Mouse (Mus musculus) stomach, embryonic 14.5 days (tissue): Measurements from ENCODE around the gene Acp4. TPM values are rescaled to one million over a fixed set of nuclear protein-coding genes. Genes with fewer than 3 reads are reported as not detected.
A peak's percentile ranks its signal among the peaks of the same experiment; 100 is the strongest.
"Not testable (repeated sequence)": the region's sequence is repeated elsewhere in the genome, so short reads cannot be mapped to it uniquely, and the experiment has no call there.

Experiments
- ATAC-seq: fragments of 200-750 bp; cut with Nextera tagmentation; 2 replicates; pipeline ENCODE4 v1.8.0; 2017; ENCODE audit warnings: low read depth, moderate TSS enrichment; ENCODE audit not compliant: insufficient number of reproducible peaks, insufficient read depth, low FRiP score
- H3K27ac ChIP-seq: fragments of 300-500 bp; sonication (generic); 2 replicates; pipeline ENCODE4 v1.5.1; 2014; ENCODE audit warnings: mild to moderate bottlenecking, low read length, moderate library complexity, mixed read lengths
- H3K27me3 ChIP-seq: fragments of 300-500 bp; sonication (generic); 2 replicates; pipeline ENCODE4 v1.6.1; 2014; ENCODE audit warnings: low read length, control low read depth, mixed read lengths; ENCODE audit not compliant: control insufficient read depth, insufficient read depth
- H3K36me3 ChIP-seq: fragments of 300-500 bp; sonication (generic); 2 replicates; pipeline ENCODE4 v1.6.1; 2014; ENCODE audit warnings: mild to moderate bottlenecking, control low read depth, low read length, moderate library complexity, mixed read lengths; ENCODE audit not compliant: control insufficient read depth, insufficient read depth
- H3K4me1 ChIP-seq: fragments of 300-500 bp; sonication (generic); 2 replicates; pipeline ENCODE4 v1.6.1; 2014; ENCODE audit warnings: low read length, control low read depth, mixed read lengths; ENCODE audit not compliant: control insufficient read depth, insufficient read depth
- H3K4me2 ChIP-seq: fragments of 300-500 bp; sonication (generic); replicated peaks from 2 replicates; pipeline ENCODE4 v1.6.1; 2014; ENCODE audit warnings: low read depth, low read length, control low read depth
- H3K4me3 ChIP-seq: fragments of 300-500 bp; sonication (generic); 2 replicates; pipeline ENCODE4 v1.5.1; 2014; ENCODE audit warnings: low read depth, low read length, control low read depth
- H3K9ac ChIP-seq: fragments of 300-500 bp; sonication (generic); replicated peaks from 2 replicates; pipeline ENCODE4 v1.6.1; 2014; ENCODE audit warnings: low read depth, mild to moderate bottlenecking, control low read depth, low read length, moderate library complexity, mixed read lengths
- H3K9me3 ChIP-seq: fragments of 300-500 bp; sonication (generic); 2 replicates; pipeline ENCODE4 v1.6.1; 2016; ENCODE audit warnings: low read depth, low read length, control low read depth; ENCODE audit not compliant: control insufficient read depth
- WGBS: fragments of 180-500 bp; shearing (Covaris S2); extraction: QIAGEN DNeasy Blood & Tissue Kit; methylation state at CpG from one replicate; pipeline ENCODE4 v1.1.7; 2014; 5-methylcytosine and 5-hydroxymethylcytosine counted together
- polyA plus RNA-seq: library from polyadenylated mRNA; unstranded; fragments of >200 nt; fragmentation: Nextera tagmentation; extraction: Ambion mirVana; gene quantifications from 2 replicates; pipeline ENCODE4 v1.2.1, GENCODE M21; 2014

Acp4 gene
- polyA plus RNA-seq, 1 experiment from 2014 or later: not detected

- Histone ChIP-seq H3K9ac (no peak overlapping the region), H3K4me2 (no peak overlapping the region), H3K27ac (no peak overlapping the region), H3K27me3 (no peaks in the 10 kb centered on the region), H3K4me3 (no peak overlapping the region), H3K36me3 (no peaks in the 10 kb centered on the region), H3K4me1 (peaks cover 5% of the 10 kb centered on the region; the same call in 1 of the 2 replicates), H3K9me3 (no peaks in the 10 kb centered on the region)
- ATAC-seq: no peak
- WGBS: 68% methylated on average over 2 of the region's 2 CpGs
Measured at GRCm38 (mm10) chr7:44241163-44241562, 16.0 kb downstream of the Acp4 start.

- WGBS: 29% methylated on average over 1 of the region's 1 CpGs
- Histone ChIP-seq H3K4me3 (no peak overlapping the region), H3K27ac (no peak overlapping the region), H3K9me3 (no peaks in the 10 kb centered on the region), H3K9ac (no peak overlapping the region), H3K27me3 (no peaks in the 10 kb centered on the region), H3K36me3 (no peaks in the 10 kb centered on the region), H3K4me1 (peaks cover 5% of the 10 kb centered on the region; the same call in 1 of the 2 replicates), H3K4me2 (no peak overlapping the region)
- ATAC-seq: no peak
Measured at GRCm38 (mm10) chr7:44240712-44241111, 16.5 kb downstream of the Acp4 start.

- no peaks in the 10 kb centered on the region for H3K9me3 ChIP-seq
- no peaks in the 10 kb centered on the region for H3K4me1 ChIP-seq
- 46% methylated on average over 2 of the region's 2 CpGs for WGBS
- no peak overlapping the region for H3K4me2 ChIP-seq
- no peak overlapping the region for H3K27ac ChIP-seq
- no peaks in the 10 kb centered on the region for H3K27me3 ChIP-seq
- ATAC-seq: no peak
- no peak overlapping the region for H3K4me3 ChIP-seq
- H3K9ac ChIP-seq: no peak overlapping the region
- H3K36me3 ChIP-seq: no peaks in the 10 kb centered on the region
Measured at GRCm38 (mm10) chr7:44239913-44240312, 17.3 kb downstream of the Acp4 start.

GRCm38 (mm10) chr7:44235909-44236308 is 21.3 kb downstream of the Acp4 start, which contains the start of gene Gm36864:
Gene Gm36864 (plus strand): TSS chr7:44236177.
- 83% methylated on average over 3 of the region's 3 CpGs for WGBS
- Histone ChIP-seq H3K4me1 (no peaks in the 10 kb centered on the region), H3K36me3 (no peaks in the 10 kb centered on the region), H3K4me2 (no peak within 1 kb of the TSS), H3K4me3 (no peak within 1 kb of the TSS), H3K9ac (no peak within 1 kb of the TSS), H3K27ac (no peak within 1 kb of the TSS), H3K27me3 (no peaks in the 10 kb centered on the region), H3K9me3 (no peaks in the 10 kb centered on the region)
- no peak for ATAC-seq

- Histone ChIP-seq H3K4me2 (no peak within 1 kb of the TSS), H3K4me3 (no peak within 1 kb of the TSS), H3K4me1 (no peaks in the 10 kb centered on the region), H3K36me3 (no peaks in the 10 kb centered on the region), H3K27me3 (no peaks in the 10 kb centered on the region), H3K9ac (no peak within 1 kb of the TSS), H3K9me3 (no peaks in the 10 kb centered on the region), H3K27ac (no peak within 1 kb of the TSS)
- WGBS: 14% methylated on average over 1 of the region's 1 CpGs
- ATAC-seq: no peak
Measured at GRCm38 (mm10) chr7:44225076-44225475, 32.1 kb downstream of the Acp4 start, which contains the start of gene Klk1. Gene Klk1 (plus strand): TSS chr7:44225360.

GRCm38 (mm10) chr7:44222335-44222734 is 34.8 kb downstream of the Acp4 start:
- H3K4me1 ChIP-seq, H3K36me3 ChIP-seq, H3K4me2 ChIP-seq, H3K4me3 ChIP-seq, H3K27me3 ChIP-seq, H3K9ac ChIP-seq, H3K9me3 ChIP-seq, H3K27ac ChIP-seq, ATAC-seq: not testable (repeated sequence)
- 77% methylated on average over 6 of the region's 6 CpGs for WGBS

- H3K36me3 ChIP-seq, H3K4me1 ChIP-seq, H3K27ac ChIP-seq, H3K27me3 ChIP-seq, H3K4me2 ChIP-seq, H3K9me3 ChIP-seq, H3K9ac ChIP-seq, H3K4me3 ChIP-seq: not testable (repeated sequence)
- WGBS: 66% methylated on average over 8 of the region's 10 CpGs
- 0 out of 2 replicates have a peak, but pooled peaks have one; percentile 6 for ATAC-seq
Measured at GRCm38 (mm10) chr7:44221601-44222000, 35.6 kb downstream of the Acp4 start.

- no peak for ATAC-seq
- Histone ChIP-seq H3K36me3 (no peaks in the 10 kb centered on the region), H3K27ac (no peak within 1 kb of the TSS), H3K9me3 (no peaks in the 10 kb centered on the region), H3K27me3 (no peaks in the 10 kb centered on the region), H3K4me1 (no peaks in the 10 kb centered on the region), H3K9ac (no peak within 1 kb of the TSS), H3K4me2 (no peak within 1 kb of the TSS), H3K4me3 (no peak within 1 kb of the TSS)
- WGBS: 77% methylated on average over 1 of the region's 1 CpGs
Measured at GRCm38 (mm10) chr7:44215645-44216044, 41.5 kb downstream of the Acp4 start, which contains the start of gene Klk1b5. Gene Klk1b5 (plus strand): TSS chr7:44215945.

GRCm38 (mm10) chr7:44208307-44208706 is 48.9 kb downstream of the Acp4 start:
- Histone ChIP-seq H3K9ac (no peak overlapping the region), H3K9me3 (no peaks in the 10 kb centered on the region), H3K4me1 (no peaks in the 10 kb centered on the region), H3K27me3 (no peaks in the 10 kb centered on the region), H3K4me2 (no peak overlapping the region), H3K36me3 (no peaks in the 10 kb centered on the region), H3K4me3 (no peak overlapping the region), H3K27ac (no peak overlapping the region)
- WGBS: 69% methylated on average over 3 of the region's 3 CpGs
- no peak for ATAC-seq
